Mouse (Mus musculus) ES-Bruce4 (cell line): ENCODE data around the gene Arhgap17. TPM values are rescaled to one million over a fixed set of nuclear protein-coding genes. Genes with fewer than 3 reads are reported as not detected.

Experiments
- H3K27ac ChIP-seq: 2 replicates; pipeline ENCODE4 v1.5.1; 2012; ENCODE audit warnings: low read length, inconsistent platforms; ENCODE audit not compliant: insufficient read depth
- H3K27me3 ChIP-seq: 2 replicates; pipeline ENCODE4 v1.6.1; 2012; ENCODE audit warnings: mild to moderate bottlenecking, low read length, inconsistent platforms; ENCODE audit not compliant: control insufficient read depth, poor library complexity, insufficient read depth, severe bottlenecking
- H3K36me3 ChIP-seq: 2 replicates; pipeline ENCODE4 v1.6.1; 2012; ENCODE audit warnings: inconsistent platforms, mild to moderate bottlenecking, low read length, moderate library complexity; ENCODE audit not compliant: control insufficient read depth, poor library complexity, insufficient read depth, severe bottlenecking
- H3K4me1 ChIP-seq: one replicate; pipeline ENCODE4 v1.8.1; 2011; ENCODE audit warnings: low read length; ENCODE audit not compliant: control insufficient read depth, insufficient read depth
- H3K4me3 ChIP-seq: 2 replicates; pipeline ENCODE4 v1.5.1; 2011; ENCODE audit warnings: low read depth, mild to moderate bottlenecking, low read length
- H3K9ac ChIP-seq: 2 replicates; pipeline ENCODE4 v1.6.1; 2012; ENCODE audit warnings: low read depth, mild to moderate bottlenecking, inconsistent platforms; ENCODE audit not compliant: poor library complexity, severe bottlenecking
- H3K9me3 ChIP-seq: replicated peaks from 2 replicates; pipeline ENCODE4 v1.6.1; 2012; ENCODE audit warnings: mild to moderate bottlenecking, low read length, inconsistent platforms; ENCODE audit not compliant: control insufficient read depth, poor library complexity, insufficient read depth, severe bottlenecking
- CTCF ChIP-seq: IDR thresholded peaks from one replicate; pipeline ENCODE4 v1.8.1; 2011; ENCODE audit warnings: low read depth, low read length
- EP300 ChIP-seq: IDR thresholded peaks from 2 replicates; pipeline ENCODE4 v1.6.1; 2011; ENCODE audit warnings: low read depth, low read length; ENCODE audit not compliant: insufficient read depth
- POLR2A ChIP-seq: IDR thresholded peaks from one replicate; pipeline ENCODE4 v1.8.1; 2011; ENCODE audit warnings: low read length; ENCODE audit not compliant: insufficient read depth
- polyA plus RNA-seq: library from polyadenylated mRNA; stranded (reverse); fragments of >200 nt; gene quantifications from 2 replicates; pipeline ENCODE4 v1.2.4, GENCODE M21; 2011; ENCODE audit warnings: low read depth; ENCODE audit not compliant: missing spikeins, insufficient read depth, insufficient read length

Gene Arhgap17
- 38.2 and 38.8 TPM in 2 replicates for polyA plus RNA-seq

DNA sequence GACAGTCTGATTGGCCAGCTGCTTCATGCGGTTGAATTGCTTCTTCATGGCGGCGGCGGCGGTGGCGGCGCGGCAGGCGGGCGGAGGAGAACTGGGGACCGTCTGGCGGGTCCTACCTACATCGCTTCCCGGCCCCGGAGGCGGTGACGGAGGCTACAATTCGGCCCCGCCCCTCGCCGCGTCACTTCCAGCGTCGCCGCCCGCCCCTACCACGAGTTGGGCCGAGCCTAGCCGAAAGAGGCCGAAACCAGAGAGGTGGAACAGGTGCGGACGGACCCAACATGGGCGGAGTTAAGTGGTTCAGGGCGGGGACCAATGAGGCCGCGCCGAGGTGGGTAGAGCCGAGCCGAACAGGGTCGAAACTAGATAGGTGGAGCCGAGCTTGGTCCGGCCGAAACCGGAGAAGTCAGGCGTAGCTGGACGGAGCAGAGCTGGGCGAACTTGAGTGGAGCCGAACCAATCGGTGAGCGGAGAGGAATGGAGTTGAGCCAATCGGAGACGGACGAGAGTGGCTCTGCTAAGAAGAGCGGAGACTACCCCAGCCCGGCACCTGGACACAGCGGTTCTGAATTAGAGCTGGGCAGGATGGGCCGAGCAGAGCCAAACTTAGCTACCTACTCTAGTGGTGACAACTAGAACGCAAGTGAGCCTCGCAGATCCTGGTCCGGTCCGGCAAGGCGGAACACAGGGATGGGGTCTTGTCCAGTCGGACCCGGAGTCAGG is at the start of gene Arhgap17, which contains the start of gene Lcmt1:
Gene Arhgap17, minus strand, starts transcription at position 157 of the 723 bp plus-strand sequence.
Gene Lcmt1, plus strand, starts transcription at position 26 of the 723 bp plus-strand sequence.
- Histone ChIP-seq H3K4me1 (no peaks in the 10 kb centered on the region), H3K4me3 (peak within 1 kb of the TSS; percentile 88), H3K9ac (peak within 1 kb of the TSS; percentile 71), H3K27me3 (no peaks in the 10 kb centered on the region), H3K27ac (peak within 1 kb of the TSS; percentile 68), H3K9me3 (no peaks in the 10 kb centered on the region), H3K36me3 (no peaks in the 10 kb centered on the region)
- TF ChIP-seq EP300, result peak; percentile 70; the same call in 1 of the 2 replicates
- no peak for TF ChIP-seq POLR2A

DNA sequence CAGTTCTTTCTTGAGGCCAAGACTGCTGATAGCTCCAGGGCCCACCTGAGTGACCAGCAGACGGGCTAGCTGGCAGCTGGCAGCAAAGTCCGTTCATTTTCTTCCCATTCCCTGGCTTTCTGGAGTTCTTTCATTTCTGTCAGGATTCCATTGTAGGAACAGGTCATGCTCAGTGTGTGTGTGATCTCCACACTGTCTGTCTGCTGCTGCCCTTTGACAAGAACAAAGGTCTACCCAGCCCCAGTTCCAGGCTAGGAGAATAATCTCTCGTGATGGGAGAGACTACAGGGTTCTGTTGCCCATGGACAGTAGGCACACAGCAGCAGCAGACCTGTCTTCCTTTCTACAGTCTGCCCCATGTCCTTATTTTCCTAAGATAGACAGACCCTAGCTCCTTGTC is 47.9 kb upstream of the Arhgap17 start:
- TF ChIP-seq EP300, result no peak
- no peak for TF ChIP-seq POLR2A
- no peak for TF ChIP-seq CTCF
- H3K36me3 ChIP-seq, result peaks cover 10% of the 10 kb centered on the region
- no peak overlapping the region for H3K4me3 ChIP-seq

DNA sequence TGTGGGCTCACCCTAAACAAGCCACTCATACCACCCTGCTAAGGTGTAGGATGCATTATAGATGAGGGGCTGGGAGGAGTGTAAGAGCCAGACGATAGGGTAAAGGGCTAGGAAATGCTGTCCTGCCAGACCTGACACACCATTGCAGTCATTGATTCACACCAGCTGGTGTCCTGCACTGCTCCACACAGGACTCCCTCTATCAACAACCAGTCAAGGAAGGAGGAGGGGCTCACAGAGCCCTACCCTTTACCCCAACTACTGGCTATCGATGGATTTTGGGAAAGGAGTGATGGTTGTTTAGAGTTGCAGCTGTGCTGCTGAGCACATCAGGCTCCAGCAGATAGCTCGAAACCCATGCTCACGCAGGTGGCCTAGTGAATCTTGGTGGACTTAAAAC is 47.1 kb upstream of the Arhgap17 start:
- Histone ChIP-seq H3K4me1 (no peaks in the 10 kb centered on the region), H3K27me3 (no peaks in the 10 kb centered on the region), H3K36me3 (peaks cover 5% of the 10 kb centered on the region), H3K9ac (no peak overlapping the region), H3K4me3 (no peak overlapping the region), H3K9me3 (no peaks in the 10 kb centered on the region), H3K27ac (no peak overlapping the region)
- TF ChIP-seq POLR2A, result no peak

More for the DNA sequence above, 47.9 kb upstream of the Arhgap17 start:
- H3K9me3 ChIP-seq, result no peaks in the 10 kb centered on the region
- no peaks in the 10 kb centered on the region for H3K27me3 ChIP-seq
- H3K9ac ChIP-seq, result no peak overlapping the region
- H3K4me1 ChIP-seq, result no peaks in the 10 kb centered on the region
- no peak overlapping the region for H3K27ac ChIP-seq

DNA sequence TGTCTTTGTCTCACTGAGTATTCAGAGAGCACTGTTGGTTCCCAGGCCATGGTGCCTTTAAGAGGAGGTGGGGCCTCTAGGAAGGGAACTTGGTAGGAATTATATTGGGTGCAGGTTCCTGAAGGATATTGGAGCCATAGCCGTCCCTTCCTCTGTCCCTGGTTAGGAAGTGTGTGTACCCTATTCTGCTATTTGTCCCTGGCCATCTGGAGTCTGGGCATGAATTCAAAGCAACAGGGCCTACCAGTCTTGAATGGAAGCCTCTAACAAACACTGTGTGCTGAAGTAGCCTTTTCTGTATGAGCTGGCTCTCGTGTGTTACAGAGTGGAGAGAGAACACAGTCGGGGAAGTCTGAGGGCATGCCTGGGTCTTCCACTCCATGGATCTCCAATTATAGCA is 42.4 kb upstream of the Arhgap17 start:
- no peak overlapping the region for H3K9ac ChIP-seq
- no peaks in the 10 kb centered on the region for H3K27me3 ChIP-seq
- no peaks in the 10 kb centered on the region for H3K4me1 ChIP-seq
- H3K4me3 ChIP-seq, result no peak overlapping the region
- TF ChIP-seq EP300, result no peak
- no peak for TF ChIP-seq POLR2A
- TF ChIP-seq CTCF, result no peak
- no peak overlapping the region for H3K27ac ChIP-seq
- H3K36me3 ChIP-seq, result peaks cover 11% of the 10 kb centered on the region
- H3K9me3 ChIP-seq, result no peaks in the 10 kb centered on the region

DNA sequence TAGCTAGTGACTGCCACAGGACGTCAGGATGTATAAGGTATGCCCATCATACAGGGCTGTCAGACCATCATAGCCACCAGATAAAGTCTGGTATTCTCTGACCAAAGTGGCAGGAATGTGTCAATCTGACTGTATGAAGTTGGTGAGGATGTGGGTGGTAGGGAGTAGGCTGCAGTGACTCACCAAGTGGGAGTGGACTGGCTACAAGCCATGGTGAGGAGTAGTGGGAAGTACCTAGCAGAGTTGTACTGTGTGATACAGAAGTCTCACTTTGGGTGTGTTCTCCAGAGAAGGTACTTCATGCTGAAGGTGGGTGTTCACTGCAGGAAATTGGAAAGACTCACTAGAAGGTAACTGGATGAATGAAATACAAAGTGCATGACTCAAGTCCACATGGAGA is 41.4 kb upstream of the Arhgap17 start:
- Histone ChIP-seq H3K9ac (no peak overlapping the region), H3K4me3 (no peak overlapping the region), H3K27me3 (no peaks in the 10 kb centered on the region), H3K9me3 (no peaks in the 10 kb centered on the region), H3K36me3 (peaks cover 14% of the 10 kb centered on the region), H3K27ac (no peak overlapping the region), H3K4me1 (no peaks in the 10 kb centered on the region)
- no peak for TF ChIP-seq EP300
- no peak for TF ChIP-seq CTCF
- no peak for TF ChIP-seq POLR2A

DNA sequence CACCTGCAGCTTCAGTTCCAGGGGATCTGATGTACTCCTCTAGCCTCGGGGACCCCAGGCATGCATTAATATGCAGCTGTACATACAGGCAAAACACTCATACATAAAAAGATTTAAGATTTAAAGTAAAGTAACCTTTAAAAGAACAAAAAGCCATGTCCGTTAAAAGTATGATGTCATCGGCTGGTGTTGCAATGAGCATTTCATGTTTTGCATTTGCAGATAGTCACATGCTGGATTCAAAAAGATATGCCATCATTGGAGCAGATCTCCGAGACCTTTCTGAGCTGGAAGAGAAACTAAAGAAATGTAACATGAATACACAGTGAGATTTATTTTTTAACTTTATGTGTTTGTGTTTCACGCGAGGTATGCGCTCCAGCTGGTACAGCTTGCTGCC is 40.8 kb upstream of the Arhgap17 start:
- Histone ChIP-seq H3K4me1 (no peaks in the 10 kb centered on the region), H3K36me3 (peaks cover 16% of the 10 kb centered on the region), H3K9ac (no peak overlapping the region), H3K9me3 (no peaks in the 10 kb centered on the region), H3K4me3 (no peak overlapping the region), H3K27me3 (no peaks in the 10 kb centered on the region), H3K27ac (no peak overlapping the region)
- TF ChIP-seq POLR2A (no peak), EP300 (no peak), CTCF (no peak)
